Mouse (Mus musculus): Measurements from ENCODE around the gene 2310061I04Rik. TPM values are rescaled to one million over a fixed set of nuclear protein-coding genes. Genes with fewer than 3 reads are reported as not detected.

2310061I04Rik gene
- polyA plus RNA-seq, 1 experiment, result 52.0 TPM

GRCm38 (mm10) chr17:35848112-35848511 is 49.1 kb downstream of the 2310061I04Rik start:
- Histone ChIP-seq H3K4me1 (ENCODE audit: control insufficient read depth, insufficient read depth, low read length) (no peaks in the 10 kb centered on the region; the same call in 1 of the 2 replicates), H3K4me3 (replicated peaks; ENCODE audit: control insufficient read depth, low read depth, low read length) (no peak overlapping the region), H3K27ac (ENCODE audit: control insufficient read depth, insufficient read depth, low read depth, low read length, poor library complexity) (no peak overlapping the region; the same call in 1 of the 2 replicates)
- TF ChIP-seq POLR2A (IDR thresholded peaks at IDR 0.05; ENCODE audit: borderline replicate concordance, control insufficient read depth, low read depth, low read length) (no peak), CTCF (IDR thresholded peaks at IDR 0.05; ENCODE audit: control insufficient read depth, insufficient read depth, low read length) (no peak)
- WGBS, result 27% methylated on average over 1 of the region's 1 CpGs

GRCm38 (mm10) chr17:35843514-35843913 is 53.7 kb downstream of the 2310061I04Rik start:
- TF ChIP-seq CTCF (IDR thresholded peaks at IDR 0.05; ENCODE audit: control insufficient read depth, insufficient read depth, low read length) (peak; percentile 15; the same call in 1 of the 2 replicates), POLR2A (IDR thresholded peaks at IDR 0.05; ENCODE audit: borderline replicate concordance, control insufficient read depth, low read depth, low read length) (no peak)
- no peak overlapping the region for H3K4me3 ChIP-seq (replicated peaks; ENCODE audit: control insufficient read depth, low read depth, low read length)
- no peaks in the 10 kb centered on the region; the same call in 1 of the 2 replicates for H3K4me1 ChIP-seq (ENCODE audit: control insufficient read depth, insufficient read depth, low read length)
- 92% methylated on average over 3 of the region's 3 CpGs for WGBS
- H3K27ac ChIP-seq (ENCODE audit: control insufficient read depth, insufficient read depth, low read depth, low read length, poor library complexity), result no peak overlapping the region

Other genes with a start within 250 kb of the 2310061I04Rik start
- gene Vars2, start 229.8 kb downstream of the 2310061I04Rik start, polyA plus RNA-seq (2011; ENCODE audit: insufficient read depth, insufficient read length, low replicate concordance, missing spikeins), result 13.1 and 25.0 TPM in 2 replicates
- gene Gtf2h4, start 223.7 kb downstream of the 2310061I04Rik start, polyA plus RNA-seq (2011; ENCODE audit: insufficient read depth, insufficient read length, low replicate concordance, missing spikeins), result 12.5 and 21.1 TPM in 2 replicates
- 2.4 and 6.0 TPM in 2 replicates for gene Ddr1, start 192.8 kb downstream of the 2310061I04Rik start, polyA plus RNA-seq (2011; ENCODE audit: insufficient read depth, insufficient read length, low replicate concordance, missing spikeins)
- gene Ier3, start 75.7 kb downstream of the 2310061I04Rik start, polyA plus RNA-seq (2011; ENCODE audit: insufficient read depth, insufficient read length, low replicate concordance, missing spikeins), result 8.7 and 17.1 TPM in 2 replicates
- gene Flot1, start 74.2 kb downstream of the 2310061I04Rik start, polyA plus RNA-seq (2011; ENCODE audit: insufficient read depth, insufficient read length, low replicate concordance, missing spikeins), result 41.7 and 90.0 TPM in 2 replicates
- 380 and 447 TPM in 2 replicates for gene Tubb5, start 59.1 kb downstream of the 2310061I04Rik start, polyA plus RNA-seq (2011; ENCODE audit: insufficient read depth, insufficient read length, low replicate concordance, missing spikeins)
- 17.2 and 24.2 TPM in 2 replicates for gene Mdc1, start 55.9 kb downstream of the 2310061I04Rik start, polyA plus RNA-seq (2011; ENCODE audit: insufficient read depth, insufficient read length, low replicate concordance, missing spikeins)
- gene Nrm, start 36.1 kb downstream of the 2310061I04Rik start, polyA plus RNA-seq (2011; ENCODE audit: insufficient read depth, insufficient read length, low replicate concordance, missing spikeins), result 16.0 and 22.4 TPM in 2 replicates
- gene Ppp1r18, start 31.8 kb downstream of the 2310061I04Rik start, polyA plus RNA-seq (2011; ENCODE audit: insufficient read depth, insufficient read length, low replicate concordance, missing spikeins), result 35.8 and 78.4 TPM in 2 replicates
- gene Dhx16, start 17.6 kb downstream of the 2310061I04Rik start, polyA plus RNA-seq (2011; ENCODE audit: insufficient read depth, insufficient read length, low replicate concordance, missing spikeins), result 119 and 234 TPM in 2 replicates
- 11.7 and 19.9 TPM in 2 replicates for gene Atat1, start 12.6 kb upstream of the 2310061I04Rik start, polyA plus RNA-seq (2011; ENCODE audit: insufficient read depth, insufficient read length, low replicate concordance, missing spikeins)
- gene Mrps18b, start 19.0 kb upstream of the 2310061I04Rik start, polyA plus RNA-seq (2011; ENCODE audit: insufficient read depth, insufficient read length, low replicate concordance, missing spikeins), result 43.2 and 65.2 TPM in 2 replicates
- 24.4 and 48.0 TPM in 2 replicates for gene Ppp1r10, start 19.0 kb upstream of the 2310061I04Rik start, polyA plus RNA-seq (2011; ENCODE audit: insufficient read depth, insufficient read length, low replicate concordance, missing spikeins)
- gene Abcf1, start 72.3 kb upstream of the 2310061I04Rik start, polyA plus RNA-seq (2011; ENCODE audit: insufficient read depth, insufficient read length, low replicate concordance, missing spikeins), result 77.2 and 120 TPM in 2 replicates
- gene Gnl1, start 82.4 kb upstream of the 2310061I04Rik start, polyA plus RNA-seq (2011; ENCODE audit: insufficient read depth, insufficient read length, low replicate concordance, missing spikeins), result 28.0 and 29.9 TPM in 2 replicates
- gene Prr3, start 82.8 kb upstream of the 2310061I04Rik start, polyA plus RNA-seq (2011; ENCODE audit: insufficient read depth, insufficient read length, low replicate concordance, missing spikeins), result 23.0 and 34.5 TPM in 2 replicates
- 48.0 and 67.4 TPM in 2 replicates for gene H2-T24, start 123.1 kb upstream of the 2310061I04Rik start, polyA plus RNA-seq (2011; ENCODE audit: insufficient read depth, insufficient read length, low replicate concordance, missing spikeins)
- 60.1 and 94.6 TPM in 2 replicates for gene H2-T23, start 135.4 kb upstream of the 2310061I04Rik start, polyA plus RNA-seq (2011; ENCODE audit: insufficient read depth, insufficient read length, low replicate concordance, missing spikeins)
- 23.5 and 45.8 TPM in 2 replicates for gene H2-T22, start 145.3 kb upstream of the 2310061I04Rik start, polyA plus RNA-seq (2011; ENCODE audit: insufficient read depth, insufficient read length, low replicate concordance, missing spikeins)
- gene Gm6034, start 145.5 kb upstream of the 2310061I04Rik start, polyA plus RNA-seq (2011; ENCODE audit: insufficient read depth, insufficient read length, low replicate concordance, missing spikeins), result not detected in 2 replicates
- not detected in 2 replicates for gene Gm11127, start 160.9 kb upstream of the 2310061I04Rik start, polyA plus RNA-seq (2011; ENCODE audit: insufficient read depth, insufficient read length, low replicate concordance, missing spikeins)
- gene Gm19684, start 224.2 kb upstream of the 2310061I04Rik start, polyA plus RNA-seq (2011; ENCODE audit: insufficient read depth, insufficient read length, low replicate concordance, missing spikeins), result 1.2 TPM in 1 of 2 replicates, not detected in the other
- not detected in 2 replicates for gene Gm7030, start 232.0 kb upstream of the 2310061I04Rik start, polyA plus RNA-seq (2011; ENCODE audit: insufficient read depth, insufficient read length, low replicate concordance, missing spikeins)

Measured in bone marrow, adult 2 months (tissue).